Mouse (Mus musculus) C2C12 (cell line): ENCODE data around the gene Abcd3.

ENCODE experiments used
- CTCF ChIP-seq: IDR thresholded peaks from one replicate; pipeline ENCODE4 v1.5.1; 2011; ENCODE audit not compliant: control insufficient read depth, insufficient read depth, insufficient read length
- USF1 ChIP-seq: IDR thresholded peaks from one replicate; pipeline ENCODE4 v1.6.1; 2011; ENCODE audit warnings: low read depth, mild to moderate bottlenecking, control low read depth, moderate library complexity

- TF ChIP-seq CTCF = no peak
- no peak for TF ChIP-seq USF1
These were observed 99.8 kb downstream of the Abcd3 start for GRCm38 (mm10) chr3:121715336-121715735.
